Mouse (Mus musculus): Measurements from ENCODE around the gene Tmed6. TPM values are rescaled to one million over a fixed set of nuclear protein-coding genes. Genes with fewer than 3 reads are reported as not detected.

Gene Tmed6
- polyA plus RNA-seq, 2 experiments: 1.0 to 3.7 TPM

- no peak overlapping the region for H3K27ac ChIP-seq
- H3K36me3 ChIP-seq (replicated peaks; ENCODE audit: control insufficient read depth, insufficient read depth, low read depth): peaks cover 18% of the 10 kb centered on the region
- DNase-seq (ENCODE audit: low read depth in 3 of 3, low spot score in 3 of 3) (no peak), ATAC-seq (ENCODE audit: insufficient read depth) (no peak)
- no peaks in the 10 kb centered on the region for H3K9me3 ChIP-seq (ENCODE audit: control insufficient read depth, low read length)
- H3K4me1 ChIP-seq (replicated peaks; ENCODE audit: control insufficient read depth in 2 of 2, insufficient read depth in 2 of 2, low read length in 1 of 2): no peaks in the 10 kb centered on the region
- no peak for TF ChIP-seq CTCF (IDR thresholded peaks at IDR 0.05; ENCODE audit: low read depth)
- no peak for TF ChIP-seq EP300 (IDR thresholded peaks at IDR 0.05; ENCODE audit: low read depth)
- H3K9ac ChIP-seq (replicated peaks): no peak overlapping the region
- 84% methylated on average over 5 of the region's 5 CpGs for WGBS (ENCODE audit: insufficient replicate concordance)
- no peaks in the 10 kb centered on the region for H3K27me3 ChIP-seq (ENCODE audit: control insufficient read depth, insufficient read depth, low read length)
- no peak overlapping the region for H3K4me3 ChIP-seq (ENCODE audit: insufficient read depth in 1 of 2, low read depth in 2 of 2, low read length in 2 of 2)
- no peak overlapping the region for H3K4me2 ChIP-seq (ENCODE audit: low read depth)
Measured at GRCm38 (mm10) chr8:107088526-107089063, 23.2 kb upstream of the Tmed6 start.

- Histone ChIP-seq H3K27me3 (ENCODE audit: control insufficient read depth, insufficient read depth, low read length) (no peaks in the 10 kb centered on the region), H3K36me3 (replicated peaks; ENCODE audit: control insufficient read depth, insufficient read depth, low read depth) (peaks cover 18% of the 10 kb centered on the region), H3K27ac (no peak overlapping the region)
Measured at GRCm38 (mm10) chr8:107086018-107086417, 20.6 kb upstream of the Tmed6 start.

GRCm38 (mm10) chr8:107085358-107085757 is 19.9 kb upstream of the Tmed6 start:
- no peak overlapping the region for H3K4me2 ChIP-seq (ENCODE audit: low read depth)
- no peak overlapping the region for H3K9ac ChIP-seq (replicated peaks)
- H3K27me3 ChIP-seq (ENCODE audit: control insufficient read depth, insufficient read depth, low read length): no peaks in the 10 kb centered on the region
- WGBS (ENCODE audit: insufficient replicate concordance): 90% methylated on average over 17 of the region's 17 CpGs
- H3K4me1 ChIP-seq (replicated peaks; ENCODE audit: control insufficient read depth in 2 of 2, insufficient read depth in 2 of 2, low read length in 1 of 2): no peaks in the 10 kb centered on the region
- no peak overlapping the region for H3K4me3 ChIP-seq (ENCODE audit: insufficient read depth in 1 of 2, low read depth in 2 of 2, low read length in 2 of 2)
- H3K36me3 ChIP-seq (replicated peaks; ENCODE audit: control insufficient read depth, insufficient read depth, low read depth): peaks cover 16% of the 10 kb centered on the region
- ATAC-seq (ENCODE audit: insufficient read depth) (no peak), DNase-seq (ENCODE audit: low read depth in 3 of 3, low spot score in 3 of 3) (no peak)
- no peak for TF ChIP-seq EP300 (IDR thresholded peaks at IDR 0.05; ENCODE audit: low read depth)
- TF ChIP-seq CTCF (IDR thresholded peaks at IDR 0.05; ENCODE audit: low read depth): peak; percentile 76
- H3K27ac ChIP-seq: no peak overlapping the region
- no peaks in the 10 kb centered on the region for H3K9me3 ChIP-seq (ENCODE audit: control insufficient read depth, low read length)

More at GRCm38 (mm10) chr8:107086018-107086417, 20.6 kb upstream of the Tmed6 start:
- WGBS (ENCODE audit: insufficient replicate concordance): 91% methylated on average over 5 of the region's 5 CpGs
- H3K9me3 ChIP-seq (ENCODE audit: control insufficient read depth, low read length): no peaks in the 10 kb centered on the region
- no peaks in the 10 kb centered on the region for H3K4me1 ChIP-seq (replicated peaks; ENCODE audit: control insufficient read depth in 2 of 2, insufficient read depth in 2 of 2, low read length in 1 of 2)
- ATAC-seq (ENCODE audit: insufficient read depth) (no peak), DNase-seq (ENCODE audit: low read depth in 3 of 3, low spot score in 3 of 3) (no peak)
- no peak overlapping the region for H3K4me2 ChIP-seq (ENCODE audit: low read depth)
- TF ChIP-seq CTCF (IDR thresholded peaks at IDR 0.05; ENCODE audit: low read depth): no peak
- TF ChIP-seq EP300 (IDR thresholded peaks at IDR 0.05; ENCODE audit: low read depth): no peak
- H3K4me3 ChIP-seq (ENCODE audit: insufficient read depth in 1 of 2, low read depth in 2 of 2, low read length in 2 of 2): no peak overlapping the region
- no peak overlapping the region for H3K9ac ChIP-seq (replicated peaks)

GRCm38 (mm10) chr8:107076239-107076888 is 10.9 kb upstream of the Tmed6 start:
- Histone ChIP-seq H3K4me1 (replicated peaks; ENCODE audit: control insufficient read depth in 2 of 2, insufficient read depth in 2 of 2, low read length in 1 of 2) (no peaks in the 10 kb centered on the region), H3K27ac (no peak overlapping the region), H3K4me3 (ENCODE audit: insufficient read depth in 1 of 2, low read depth in 2 of 2, low read length in 2 of 2) (no peak overlapping the region), H3K9me3 (ENCODE audit: control insufficient read depth, low read length) (no peaks in the 10 kb centered on the region), H3K27me3 (ENCODE audit: control insufficient read depth, insufficient read depth, low read length) (no peaks in the 10 kb centered on the region), H3K36me3 (replicated peaks; ENCODE audit: control insufficient read depth, insufficient read depth, low read depth) (peaks cover 39% of the 10 kb centered on the region), H3K4me2 (ENCODE audit: low read depth) (no peak overlapping the region), H3K9ac (replicated peaks) (no peak overlapping the region)
- no peak for TF ChIP-seq EP300 (IDR thresholded peaks at IDR 0.05; ENCODE audit: low read depth)
- no peak for TF ChIP-seq CTCF (IDR thresholded peaks at IDR 0.05; ENCODE audit: low read depth)
- ATAC-seq (ENCODE audit: insufficient read depth): no peak
- WGBS (ENCODE audit: insufficient replicate concordance): 81% methylated on average over 7 of the region's 7 CpGs
- DNase-seq (ENCODE audit: low read depth in 3 of 3, low spot score in 3 of 3): no peak

GRCm38 (mm10) chr8:107074128-107074527 is 8.7 kb upstream of the Tmed6 start:
- TF ChIP-seq EP300 (IDR thresholded peaks at IDR 0.05; ENCODE audit: low read depth) (no peak), CTCF (IDR thresholded peaks at IDR 0.05; ENCODE audit: low read depth) (no peak)
- DNase-seq (ENCODE audit: low read depth in 3 of 3, low spot score in 3 of 3): no peak
- peaks cover 30% of the 10 kb centered on the region for H3K36me3 ChIP-seq (replicated peaks; ENCODE audit: control insufficient read depth, insufficient read depth, low read depth)

More at GRCm38 (mm10) chr8:107074128-107074527, 8.7 kb upstream of the Tmed6 start:
- WGBS (ENCODE audit: insufficient replicate concordance): 79% methylated on average over 1 of the region's 1 CpGs
- Histone ChIP-seq H3K9ac (replicated peaks) (no peak overlapping the region), H3K9me3 (ENCODE audit: control insufficient read depth, low read length) (no peaks in the 10 kb centered on the region), H3K4me3 (ENCODE audit: insufficient read depth in 1 of 2, low read depth in 2 of 2, low read length in 2 of 2) (no peak overlapping the region), H3K4me1 (replicated peaks; ENCODE audit: control insufficient read depth in 2 of 2, insufficient read depth in 2 of 2, low read length in 1 of 2) (no peaks in the 10 kb centered on the region), H3K4me2 (ENCODE audit: low read depth) (no peak overlapping the region), H3K27me3 (ENCODE audit: control insufficient read depth, insufficient read depth, low read length) (no peaks in the 10 kb centered on the region), H3K27ac (no peak overlapping the region)
- no peak for ATAC-seq (ENCODE audit: insufficient read depth)
